In genomic region chr2:14229979-14230378, GRCm38 (mm10) we compare ENCODE assay signal across 32 mouse cellular contexts. TPM values are rescaled to one million over a fixed set of nuclear protein-coding genes. Genes with fewer than 3 reads are reported as not detected.
A peak's percentile ranks its signal among the peaks of the same experiment; 100 is the strongest.
DNase-seq lines count a peak whose midpoint lies in the region; ATAC-seq and TF ChIP-seq lines count a peak whose summit lies in the region.
"Had no signal": no experiment of that assay in that cellular context is flagged by ENCODE, and none has a peak within 500 bp of the region (broad histone marks: within the 10 kb centered on the region; RNA-seq: fewer than 3 reads in every experiment).

No protein-coding gene starts in this region.

- no peak for ATAC-seq in heart, embryonic 14.5 days (ENCODE audit: insufficient number of reproducible peaks, insufficient read depth, low FRiP score, low read depth)
- ATAC-seq in liver, embryonic 16.5 days (ENCODE audit: low read depth) = no peak; the same call in 1 of the 2 replicates
- ATAC-seq: activated CD4-positive, CD25-positive, alpha-beta regulatory T cell, adult 4 months; forebrain, embryonic 15.5 days; inflammation-experienced regulatory T-cells, adult 6 months; midbrain, embryonic 15.5 days had no signal

- H3K4me1 ChIP-seq in heart, embryonic 14.5 days (ENCODE audit: control insufficient read depth in 2 of 2, insufficient read depth in 2 of 2, low read length in 2 of 2) = peaks cover 2 to 6% of the 10 kb centered on the region in 2 experiments; a peak in 3 of 4 replicates
- H3K4me1 ChIP-seq in CH12.LX (ENCODE audit: control insufficient read depth in 1 of 2, insufficient read depth in 2 of 2) = peaks cover 0 to 39% of the 10 kb centered on the region in 2 experiments; a peak in 2 of 4 replicates
- no peaks in the 10 kb centered on the region for H3K4me1 ChIP-seq in brown adipose tissue, adult 24 weeks (ENCODE audit: control insufficient read depth, insufficient read depth, insufficient read length, low read length)
- no peaks in the 10 kb centered on the region for H3K4me1 ChIP-seq in liver, embryonic 16.5 days (ENCODE audit: control insufficient read depth, low read depth, low read length)
- H3K4me1 ChIP-seq: embryonic facial prominence, embryonic 15.5 days; forebrain, embryonic 15.5 days; midbrain, embryonic 15.5 days; neural tube, embryonic 13.5 days had no signal

- TF ChIP-seq POLR2A in CH12.LX (IDR thresholded peaks at IDR 0.05; ENCODE audit: low read depth, low read length) = no peak

- no peak overlapping the region for H3K27ac ChIP-seq in heart, embryonic 14.5 days (replicated peaks in 1 of 2; ENCODE audit: control insufficient read depth in 1 of 2, insufficient read depth in 1 of 2, low read depth in 2 of 2, low read length in 2 of 2)
- H3K27ac ChIP-seq in CH12.LX (ENCODE audit: insufficient read depth, low read depth) = no peak overlapping the region
- H3K27ac ChIP-seq in brown adipose tissue, adult 24 weeks (replicated peaks; ENCODE audit: low read depth, low read length) = peak overlapping the region; percentile 28; the same call in 1 of the 2 replicates
- H3K27ac ChIP-seq in liver, embryonic 16.5 days (ENCODE audit: low read length) = no peak overlapping the region
- H3K27ac ChIP-seq: embryonic facial prominence, embryonic 15.5 days; forebrain, embryonic 15.5 days; hindbrain, embryonic 14.5 days; midbrain, embryonic 15.5 days; neural tube, embryonic 13.5 days had no signal

- intact Hi-C loops in heart, postnatal 36 days (cut with DNase I) = no loop called here

- H3K27me3 ChIP-seq in heart, embryonic 14.5 days (ENCODE audit: control insufficient read depth, insufficient read depth, low read length) = no peaks in the 10 kb centered on the region
- H3K27me3 ChIP-seq in CH12.LX (replicated peaks) = no peaks in the 10 kb centered on the region
- H3K27me3 ChIP-seq in liver, embryonic 16.5 days (ENCODE audit: control insufficient read depth, insufficient read depth, low read depth, low read length) = no peaks in the 10 kb centered on the region
- H3K27me3 ChIP-seq: embryonic facial prominence, embryonic 15.5 days; forebrain, embryonic 15.5 days; heart, embryonic 12.5 days; midbrain, embryonic 15.5 days; neural tube, embryonic 13.5 days had no signal

- H3K4me3 ChIP-seq in heart, embryonic 14.5 days (ENCODE audit: control insufficient read depth in 1 of 2, insufficient read depth in 1 of 2, low read depth in 1 of 2, low read length in 2 of 2) = no peak overlapping the region
- H3K4me3 ChIP-seq in CH12.LX (replicated peaks in 1 of 3; ENCODE audit: low read depth in 2 of 3, low read length in 2 of 3, poor library complexity in 1 of 3) = no peak overlapping the region
- peak overlapping the region; percentile 51 for H3K4me3 ChIP-seq in brown adipose tissue, adult 24 weeks (ENCODE audit: insufficient read depth, low read depth, low read length)
- H3K4me3 ChIP-seq in liver, embryonic 16.5 days (ENCODE audit: low read depth, low read length) = 0 out of 2 replicates have a peak overlapping the region, but pooled peaks have one; percentile 7
- H3K4me3 ChIP-seq: embryonic facial prominence, embryonic 15.5 days; forebrain, embryonic 15.5 days; heart, embryonic 12.5 days; midbrain, embryonic 15.5 days; myocyte; neural tube, embryonic 13.5 days had no signal

- H3K9ac ChIP-seq in heart, embryonic 14.5 days (ENCODE audit: low read length) = no peak overlapping the region
- H3K9ac ChIP-seq in CH12.LX (ENCODE audit: insufficient read depth, low read depth) = no peak overlapping the region
- H3K9ac ChIP-seq in liver, embryonic 16.5 days (ENCODE audit: low read depth, low read length) = no peak overlapping the region
- H3K9ac ChIP-seq: embryonic facial prominence, embryonic 15.5 days; forebrain, embryonic 15.5 days; heart, embryonic 12.5 days; hindbrain, embryonic 14.5 days; midbrain, embryonic 15.5 days; neural tube, embryonic 13.5 days had no signal

- TF ChIP-seq EP300 in CH12.LX (IDR thresholded peaks at IDR 0.05; ENCODE audit: low read length) = no peak

- dilution Hi-C loops in CH12.LX (cut with MboI; ENCODE audit: extremely low pct_ligation_motif_present, extremely low pct_unique_long_range_greater_than_20kb, low sequenced_read_pairs) = no loop called here

- 0 out of 2 replicates have a peak overlapping the region, but pooled peaks have one; percentile 6 for H3K4me2 ChIP-seq in heart, embryonic 14.5 days (ENCODE audit: low read length)
- no peak overlapping the region for H3K4me2 ChIP-seq in CH12.LX (ENCODE audit: insufficient read depth, low read depth, poor library complexity, severe bottlenecking)
- H3K4me2 ChIP-seq in liver, embryonic 16.5 days (ENCODE audit: low read depth, low read length) = no peak overlapping the region
- H3K4me2 ChIP-seq: embryonic facial prominence, embryonic 15.5 days; forebrain, embryonic 15.5 days; heart, embryonic 12.5 days; hindbrain, embryonic 14.5 days; midbrain, embryonic 15.5 days; neural tube, embryonic 13.5 days had no signal

- no peaks in the 10 kb centered on the region for H3K36me3 ChIP-seq in heart, embryonic 14.5 days (ENCODE audit: control insufficient read depth, insufficient read depth, low read length)
- no peaks in the 10 kb centered on the region for H3K36me3 ChIP-seq in CH12.LX (replicated peaks in 1 of 2; ENCODE audit: control insufficient read depth in 1 of 2, insufficient read depth in 1 of 2, low read length in 1 of 2)
- H3K36me3 ChIP-seq in liver, embryonic 16.5 days (ENCODE audit: control insufficient read depth, insufficient read depth) = no peaks in the 10 kb centered on the region
- H3K36me3 ChIP-seq: embryonic facial prominence, embryonic 15.5 days; forebrain, embryonic 15.5 days; G1E; heart, embryonic 12.5 days; midbrain, embryonic 15.5 days; neural tube, embryonic 13.5 days had no signal

- in situ Hi-C loops in CH12.LX (cut with MboI; ENCODE audit: low pct_ligation_motif_present, low pct_unique_long_range_greater_than_20kb, low sequenced_read_pairs) = no loop called here

- no peaks in the 10 kb centered on the region for H3K9me3 ChIP-seq in heart, embryonic 14.5 days (ENCODE audit: control insufficient read depth, low read length)
- H3K9me3 ChIP-seq in CH12.LX (replicated peaks; ENCODE audit: low read length) = no peaks in the 10 kb centered on the region
- no peaks in the 10 kb centered on the region for H3K9me3 ChIP-seq in liver, embryonic 16.5 days (replicated peaks; ENCODE audit: control insufficient read depth, low read length)
- H3K9me3 ChIP-seq: embryonic facial prominence, embryonic 15.5 days; forebrain, embryonic 15.5 days; G1E; heart, embryonic 12.5 days; midbrain, embryonic 15.5 days; neural tube, embryonic 13.5 days had no signal

- 58% methylated on average over 14 of the region's 14 CpGs for WGBS in heart, embryonic 14.5 days
- WGBS in liver, embryonic 16.5 days (ENCODE audit: insufficient replicate concordance) = 56% methylated on average over 14 of the region's 14 CpGs

- no peak for TF ChIP-seq CTCF in CH12.LX (conservative IDR thresholded peaks at IDR 0.05 in 1 of 2, IDR thresholded peaks at IDR 0.05 in 1 of 2; ENCODE audit: low read depth in 2 of 2, low read length in 2 of 2)

- H3K79me2 ChIP-seq in CH12.LX (replicated peaks; ENCODE audit: control insufficient read depth, extremely low read depth, insufficient read depth, poor library complexity, severe bottlenecking) = no peaks in the 10 kb centered on the region

- no peak for TF ChIP-seq RAD21 in CH12.LX (IDR thresholded peaks at IDR 0.05; ENCODE audit: low read depth, low read length)

- DNase-seq in heart, postnatal 36 days = no peak
- DNase-seq in CH12.LX (ENCODE audit: extremely low read depth) = no peak
- no peak for DNase-seq in frontal cortex, postnatal 10 days (ENCODE audit: low spot score in 2 of 2)
- DNase-seq in adrenal gland, postnatal 25 days = no peak
- DNase-seq: adrenal gland, postnatal 10 days; cerebellum, adult 9-10 months; gastrocnemius, postnatal 14 days; heart, adult 18-20 months; heart, postnatal 4 days; kidney, adult 18-20 months; kidney, postnatal 4 days; layer of hippocampus, adult 9-11 months; left cerebral cortex, postnatal 4 days; lung, adult 18-20 months; lung, postnatal 14 days; right cerebral cortex, postnatal 4 days; thymus, adult 18-20 months; thymus, postnatal 36 days had no signal

TF ChIP-seq in CH12.LX, 34 proteins besides CTCF, POLR2A, EP300 and RAD21:
- TF ChIP-seq BHLHE40 (IDR thresholded peaks at IDR 0.05; ENCODE audit: low read depth, low read length) (no peak), MAFK (IDR thresholded peaks at IDR 0.05; ENCODE audit: insufficient replicate concordance, low read length) (peak; percentile 95)

RNA-seq across cellular contexts. Expression of gene Mrc1, which starts 0.8 kb away (rescaled TPM):
- 4.4 TPM in 2 replicates for polyA plus RNA-seq in heart, embryonic 14.5 days (2014; fragmentation: Nextera tagmentation; extraction: Ambion mirVana)
- 10 to 100 TPM; 17.3 to 22.4 TPM for total RNA-seq in heart, postnatal 36 days (2021)
- total RNA-seq in CH12.LX (2012; rRNA removed) = 0.13 and 0.17 TPM in 2 replicates
- total RNA-seq in CH12.LX (2014; rRNA removed) = 0.66 and 0.89 TPM in 2 replicates
- 0.73 and 0.89 TPM in 2 replicates for polyA plus RNA-seq in CH12.LX (2012; ENCODE audit: insufficient read length, low read depth)
- 12.1 and 16.7 TPM in 2 replicates for polyA plus RNA-seq in brown adipose tissue, adult 24 weeks (2012; ENCODE audit: insufficient read depth, insufficient read length, missing spikeins)
- polyA plus RNA-seq in liver, embryonic 16.5 days (2015; fragmentation: Nextera tagmentation; extraction: Ambion mirVana) = 10.1 and 10.6 TPM in 2 replicates
- 13.8 and 18.6 TPM in 2 replicates for total RNA-seq in adrenal gland, postnatal 25 days (2021)
- total RNA-seq: megakaryocyte-erythroid progenitor cell, adult 5-6 weeks had no signal
- polyA plus RNA-seq: G1E had no signal

RNA-seq across cellular contexts. Expression of gene Tmem236, which starts 55.7 kb away (rescaled TPM):
- 0.07 TPM in 1 of 2 replicates, not detected in the other for polyA plus RNA-seq in heart, embryonic 14.5 days (2014; fragmentation: Nextera tagmentation; extraction: Ambion mirVana)
- total RNA-seq in heart, postnatal 36 days (2021) = not detected
- total RNA-seq in CH12.LX (2012; rRNA removed) (not detected in 2 replicates), CH12.LX (2014; rRNA removed) (0.05 TPM in 1 of 2 replicates, not detected in the other)
- polyA plus RNA-seq in CH12.LX (2012; ENCODE audit: insufficient read length, low read depth) = not detected in 2 replicates
- not detected in 2 replicates for polyA plus RNA-seq in brown adipose tissue, adult 24 weeks (2012; ENCODE audit: insufficient read depth, insufficient read length, missing spikeins)
- polyA plus RNA-seq in liver, embryonic 16.5 days (2015; fragmentation: Nextera tagmentation; extraction: Ambion mirVana) = 0.18 TPM in 1 of 2 replicates, not detected in the other
- total RNA-seq in adrenal gland, postnatal 25 days (2021) = 0.18 TPM in 1 of 2 replicates, not detected in the other
- total RNA-seq: heart, adult 18-20 months; megakaryocyte-erythroid progenitor cell, adult 5-6 weeks had no signal
- polyA plus RNA-seq: activated CD4-positive, CD25-positive, alpha-beta regulatory T cell, adult 4 months; G1E; inflammation-experienced regulatory T-cells, adult 6 months had no signal

Comparison
In these comparisons a context has a peak if more than half of its experiments do, and no peak if none do; other contexts are left out.
1. H3K4me3 ChIP-seq: peak in brown adipose tissue, adult 24 weeks (single experiment) and liver, embryonic 16.5 days (single experiment); none in heart, embryonic 14.5 days (0 of 2) and CH12.LX (0 of 3).